Mouse (Mus musculus) heart, adult 2 months (tissue): ENCODE data around the gene Gpr62. TPM values are rescaled to one million over a fixed set of nuclear protein-coding genes. Genes with fewer than 3 reads are reported as not detected.

Experiments used
- DNase-seq, 2 experiments: peaks; one replicate each; pipeline ENCODE4 v3.0.0; 2021
- H3K27ac ChIP-seq: fragments of 200-600 bp; 2 replicates; pipeline ENCODE4 v1.8.1; 2022
- H3K27me3 ChIP-seq: fragments of 200-500 bp; 2 replicates; pipeline ENCODE4 v1.6.1; 2012; ENCODE audit warnings: mild to moderate bottlenecking, low read length, inconsistent platforms, mixed read lengths; ENCODE audit not compliant: control insufficient read depth, insufficient read depth
- H3K36me3 ChIP-seq: fragments of 200-500 bp; 2 replicates; pipeline ENCODE4 v1.6.1; 2012; ENCODE audit warnings: low read length, inconsistent platforms; ENCODE audit not compliant: control insufficient read depth, insufficient read depth
- H3K4me1 ChIP-seq: fragments of 200-500 bp; 2 replicates; pipeline ENCODE4 v1.6.1; 2011; ENCODE audit warnings: low read length; ENCODE audit not compliant: control insufficient read depth, insufficient read depth
- H3K4me3 ChIP-seq: fragments of 200-600 bp; 2 replicates; pipeline ENCODE4 v1.8.1; 2022
- H3K79me2 ChIP-seq: fragments of 200-500 bp; replicated peaks from 2 replicates; pipeline ENCODE4 v1.6.1; 2012; ENCODE audit warnings: mild to moderate bottlenecking, inconsistent platforms, low read length, moderate library complexity, mixed read lengths; ENCODE audit not compliant: control insufficient read depth, insufficient read depth
- H3K9ac ChIP-seq: fragments of 200-500 bp; 2 replicates; pipeline ENCODE4 v1.6.1; 2012; ENCODE audit warnings: low read depth, mild to moderate bottlenecking, control low read depth, inconsistent platforms, low read length, mixed read lengths
- CTCF ChIP-seq: fragments of 200-600 bp; IDR thresholded peaks from 2 replicates; pipeline ENCODE4 v1.8.1; 2022; ENCODE audit warnings: antibody characterized with exemption, mild to moderate bottlenecking, moderate library complexity
- EP300 ChIP-seq: fragments of 200-500 bp; IDR thresholded peaks from 2 replicates; pipeline ENCODE4 v1.6.1; 2011; ENCODE audit warnings: low read depth, low read length, control low read depth; ENCODE audit not compliant: insufficient read depth
- POLR2A ChIP-seq: fragments of 200-500 bp; IDR thresholded peaks from 2 replicates; pipeline ENCODE4 v1.6.1; 2011; ENCODE audit warnings: mild to moderate bottlenecking, low read depth, low read length, control low read depth; ENCODE audit not compliant: insufficient read depth
- WGBS: fragments of 180-500 bp; shearing (Covaris S2); methylation state at CpG from one replicate; pipeline ENCODE4 v1.1.7; 2018; 5-methylcytosine and 5-hydroxymethylcytosine counted together
- intact Hi-C: fragments of 180-260 bp; cut with DNase I; formaldehyde crosslinking; loops from one replicate; pipeline ENCODE4 v1.15.1; 2025
- long read RNA-seq: library from polyadenylated mRNA; stranded (forward); transcript quantifications from one replicate; pipeline ENCODE4 v2.0.0, GENCODE M21; 2021
- polyA plus RNA-seq: library from polyadenylated mRNA; depleted of rRNA; stranded (reverse); fragments of >200 nt; gene quantifications from 2 replicates; pipeline ENCODE4 v1.2.3, GENCODE M21; 2012; rRNA removed
- total RNA-seq, 2 experiments: library from RNA; stranded (reverse); gene quantifications; 2 replicates each; pipeline ENCODE4 v1.2.3; 2021

Gpr62 gene
- total RNA-seq (not detected), polyA plus RNA-seq (0.12 TPM in 1 of 2 replicates, not detected in the other)
- long read RNA-seq, result 0 reads

GRCm38 (mm10) chr9:106465571-106466200 is at the start of gene Gpr62:
Gpr62 (minus strand) TSS chr9:106465938.
- Histone ChIP-seq H3K36me3 (no peaks in the 10 kb centered on the region), H3K4me3 (peak within 1 kb of the TSS; percentile 61), H3K4me1 (no peaks in the 10 kb centered on the region), H3K9ac (peak within 1 kb of the TSS; percentile 70), H3K27ac (peak within 1 kb of the TSS; percentile 49), H3K27me3 (no peaks in the 10 kb centered on the region), H3K79me2 (no peaks in the 10 kb centered on the region)
- DNase-seq, result no peak
- no peak for TF ChIP-seq POLR2A
- no peak for TF ChIP-seq EP300
- TF ChIP-seq CTCF, result no peak
- intact Hi-C loops, result no loop called here
- 30% methylated on average over 26 of the region's 26 CpGs for WGBS

GRCm38 (mm10) chr9:106514273-106514672 is 48.5 kb upstream of the Gpr62 start, which contains the start of gene Iqcf5:
Iqcf5 (plus strand) TSS chr9:106514573.
- intact Hi-C loops, result no loop called here
- Histone ChIP-seq H3K27me3 (no peaks in the 10 kb centered on the region; the same call in 1 of the 2 replicates), H3K4me1 (no peaks in the 10 kb centered on the region), H3K27ac (no peak within 1 kb of the TSS), H3K9ac (no peak within 1 kb of the TSS), H3K79me2 (no peaks in the 10 kb centered on the region), H3K4me3 (no peak within 1 kb of the TSS), H3K36me3 (no peaks in the 10 kb centered on the region)
- WGBS, result 81% methylated on average over 4 of the region's 4 CpGs
- TF ChIP-seq CTCF, result no peak
- no peak for TF ChIP-seq EP300
- no peak for TF ChIP-seq POLR2A
- DNase-seq, result no peak

GRCm38 (mm10) chr9:106513566-106513965 is 47.8 kb upstream of the Gpr62 start:
- H3K27ac ChIP-seq, result no peak overlapping the region
- no peaks in the 10 kb centered on the region for H3K36me3 ChIP-seq
- H3K4me1 ChIP-seq, result no peaks in the 10 kb centered on the region
- no peaks in the 10 kb centered on the region for H3K79me2 ChIP-seq
- DNase-seq, result no peak
- H3K9ac ChIP-seq, result no peak overlapping the region
- H3K4me3 ChIP-seq, result no peak overlapping the region
- intact Hi-C loops, result no loop called here
- WGBS, result 80% methylated on average over 6 of the region's 6 CpGs
- H3K27me3 ChIP-seq, result no peaks in the 10 kb centered on the region; the same call in 1 of the 2 replicates
- TF ChIP-seq EP300 (no peak), POLR2A (no peak), CTCF (no peak)

GRCm38 (mm10) chr9:106512729-106513450 is 47.2 kb upstream of the Gpr62 start:
- DNase-seq, result no peak
- Histone ChIP-seq H3K4me1 (no peaks in the 10 kb centered on the region), H3K27ac (no peak overlapping the region), H3K4me3 (no peak overlapping the region), H3K36me3 (no peaks in the 10 kb centered on the region), H3K9ac (no peak overlapping the region), H3K27me3 (no peaks in the 10 kb centered on the region; the same call in 1 of the 2 replicates), H3K79me2 (no peaks in the 10 kb centered on the region)
- TF ChIP-seq EP300 (no peak), CTCF (no peak), POLR2A (no peak)
- 34% methylated on average over 13 of the region's 13 CpGs for WGBS
- intact Hi-C loops, result no loop called here

- 85% methylated on average over 10 of the region's 10 CpGs for WGBS
- Histone ChIP-seq H3K4me3 (no peak overlapping the region), H3K27me3 (no peaks in the 10 kb centered on the region), H3K79me2 (no peaks in the 10 kb centered on the region), H3K4me1 (no peaks in the 10 kb centered on the region), H3K27ac (no peak overlapping the region), H3K36me3 (no peaks in the 10 kb centered on the region), H3K9ac (no peak overlapping the region)
- no peak for DNase-seq
- TF ChIP-seq CTCF (no peak), EP300 (no peak), POLR2A (no peak)
- intact Hi-C loops, result no loop called here
Observed at GRCm38 (mm10) chr9:106509356-106509755, 43.6 kb upstream of the Gpr62 start.

GRCm38 (mm10) chr9:106504246-106504645 is 38.5 kb upstream of the Gpr62 start:
- Histone ChIP-seq H3K27ac (no peak overlapping the region), H3K9ac (no peak overlapping the region), H3K79me2 (no peaks in the 10 kb centered on the region), H3K4me3 (no peak overlapping the region), H3K36me3 (no peaks in the 10 kb centered on the region), H3K27me3 (no peaks in the 10 kb centered on the region), H3K4me1 (no peaks in the 10 kb centered on the region)
- DNase-seq, result no peak
- TF ChIP-seq EP300 (no peak), POLR2A (no peak)
- intact Hi-C loops, result no loop called here
- WGBS, result 76% methylated on average over 6 of the region's 6 CpGs
